Mouse (Mus musculus) mammary gland, adult 2 months (tissue): ENCODE results near the gene Ubr1. TPM values are rescaled to one million over a fixed set of nuclear protein-coding genes. Genes with fewer than 3 reads are reported as not detected.

Experiments used
- polyA plus RNA-seq: library from polyadenylated mRNA; depleted of rRNA; stranded (reverse); fragments of >200 nt; gene quantifications from 2 replicates; pipeline ENCODE4 v1.2.3, GENCODE M21; 2012; ENCODE audit warnings: low replicate concordance; rRNA removed

Ubr1 gene
- polyA plus RNA-seq = 26.8 and 39.5 TPM in 2 replicates

GRCm38 (mm10) chr2:120970559-120971080, at the start of gene Ubr1:
Ubr1 (minus strand) TSS chr2:120970715.

DNA sequence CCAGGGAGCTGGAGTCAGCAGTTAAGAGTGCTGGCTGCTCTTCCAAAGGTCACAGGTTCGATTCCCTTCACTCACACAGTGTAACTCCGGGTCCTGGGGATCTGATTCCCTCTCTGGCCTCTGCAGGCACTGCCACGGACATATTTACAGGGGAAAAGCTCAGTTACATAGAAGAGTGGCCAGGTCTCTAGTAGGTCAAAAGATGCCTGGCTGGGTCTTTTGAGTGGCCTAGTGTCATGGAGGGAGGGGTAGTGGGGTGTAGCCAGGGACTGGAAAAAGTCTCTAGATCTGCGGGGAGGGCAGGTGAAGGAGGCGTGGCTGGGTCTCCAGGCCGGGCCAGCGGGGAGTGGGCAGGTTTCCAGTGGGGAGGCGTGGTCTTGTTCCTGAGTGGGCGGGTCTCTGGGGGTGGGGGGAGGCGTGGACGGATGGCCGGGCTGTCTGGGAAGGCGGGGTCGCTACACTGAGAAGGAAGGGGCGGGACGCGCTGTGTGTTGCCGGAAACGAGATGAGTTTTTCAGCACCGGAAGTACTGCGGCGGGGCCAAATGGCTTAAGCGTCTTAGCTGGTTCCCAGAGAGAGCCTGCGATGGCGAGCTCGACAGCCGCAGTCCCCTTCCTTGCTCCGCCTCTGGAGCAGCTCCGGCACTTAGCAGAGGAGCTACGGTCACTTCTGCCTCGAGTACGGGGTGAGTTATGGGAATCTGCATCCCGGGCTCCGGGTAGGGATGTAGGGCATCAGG, 37.6 kb upstream of the Ubr1 start, which contains the start of gene Ccndbp1:
TSS of gene Ccndbp1 (plus strand) at position 479 of the 739 bp plus-strand sequence.

GRCm38 (mm10) chr2:120976990-120977925, 6.7 kb upstream of the Ubr1 start, which contains the start of gene Tmem62:
Tmem62 (plus strand) TSS chr2:120977017.

GRCm38 (mm10) chr2:120850424-120851082, 120.0 kb downstream of the Ubr1 start, which contains the start of gene Ttbk2:
Ttbk2 (minus strand) TSS chr2:120850604.

GRCm38 (mm10) chr2:120849449-120850423, 120.8 kb downstream of the Ubr1 start, which contains the start of gene Cdan1:
Cdan1 (minus strand) TSS chr2:120850128.

Other genes with a start within 250 kb of the Ubr1 start
- gene Cdan1, start 120.6 kb downstream of the Ubr1 start, polyA plus RNA-seq = 18.2 and 22.0 TPM in 2 replicates
- gene Ttbk2, start 120.1 kb downstream of the Ubr1 start, polyA plus RNA-seq = 2.3 and 4.2 TPM in 2 replicates
- gene Tmem62, start 6.3 kb upstream of the Ubr1 start, polyA plus RNA-seq = 6.0 and 11.9 TPM in 2 replicates
- gene Ccndbp1, start 37.7 kb upstream of the Ubr1 start, polyA plus RNA-seq = 18.3 and 30.3 TPM in 2 replicates
- gene Epb42, start 66.4 kb upstream of the Ubr1 start, polyA plus RNA-seq = not detected in 2 replicates
- gene Tgm5, start 115.1 kb upstream of the Ubr1 start, polyA plus RNA-seq = 1.0 TPM in 1 of 2 replicates, not detected in the other
- gene Tgm7, start 139.1 kb upstream of the Ubr1 start, polyA plus RNA-seq = 0.23 TPM in 1 of 2 replicates, not detected in the other
- 3.2 and 6.8 TPM in 2 replicates for gene Adal, start 169.7 kb upstream of the Ubr1 start, polyA plus RNA-seq
- gene Lcmt2, start 169.9 kb upstream of the Ubr1 start, polyA plus RNA-seq = 8.7 and 13.8 TPM in 2 replicates
- 38.3 and 50.0 TPM in 2 replicates for gene Tubgcp4, start 199.9 kb upstream of the Ubr1 start, polyA plus RNA-seq
- 2.9 and 3.3 TPM in 2 replicates for gene Zscan29, start 200.4 kb upstream of the Ubr1 start, polyA plus RNA-seq